Mouse (Mus musculus): ENCODE data around the gene Lbhd2. TPM values are rescaled to one million over a fixed set of nuclear protein-coding genes. Genes with fewer than 3 reads are reported as not detected.

Gene Lbhd2
- polyA plus RNA-seq, 1 experiment from 2014 or later, result 1.4 TPM

- H3K4me3 ChIP-seq (ENCODE audit: low read length), result no peak overlapping the region
- H3K9me3 ChIP-seq (replicated peaks; ENCODE audit: control insufficient read depth, low read length), result no peaks in the 10 kb centered on the region
- no peak overlapping the region for H3K27ac ChIP-seq (ENCODE audit: low read length)
- no peak for ATAC-seq (replicated peaks; ENCODE audit: extremely low read depth, insufficient read depth, low FRiP score)
- H3K9ac ChIP-seq (ENCODE audit: low read length), result no peak overlapping the region
- H3K27me3 ChIP-seq (ENCODE audit: control insufficient read depth, insufficient read depth, low read length), result peaks cover 80% of the 10 kb centered on the region
- H3K4me2 ChIP-seq (ENCODE audit: low read depth, low read length), result no peak overlapping the region
- 43% methylated on average over 22 of the region's 22 CpGs for WGBS
- peaks cover 19% of the 10 kb centered on the region for H3K4me1 ChIP-seq (ENCODE audit: control insufficient read depth, insufficient read depth, low read length)
- no peaks in the 10 kb centered on the region for H3K36me3 ChIP-seq (ENCODE audit: control insufficient read depth, insufficient read depth)
Observed at GRCm38 (mm10) chr12:111447898-111448760, 41.5 kb downstream of the Lbhd2 start.

- Histone ChIP-seq H3K9ac (ENCODE audit: low read length) (no peak overlapping the region), H3K9me3 (replicated peaks; ENCODE audit: control insufficient read depth, low read length) (no peaks in the 10 kb centered on the region), H3K27ac (ENCODE audit: low read length) (no peak overlapping the region), H3K36me3 (ENCODE audit: control insufficient read depth, insufficient read depth) (no peaks in the 10 kb centered on the region), H3K4me2 (ENCODE audit: low read depth, low read length) (no peak overlapping the region), H3K27me3 (ENCODE audit: control insufficient read depth, insufficient read depth, low read length) (peaks cover 72% of the 10 kb centered on the region), H3K4me1 (ENCODE audit: control insufficient read depth, insufficient read depth, low read length) (peaks cover 16% of the 10 kb centered on the region), H3K4me3 (ENCODE audit: low read length) (no peak overlapping the region)
- 30% methylated on average over 13 of the region's 14 CpGs for WGBS
- 0 out of 2 replicates have a peak, but pooled peaks have one; percentile 8 for ATAC-seq (replicated peaks; ENCODE audit: extremely low read depth, insufficient read depth, low FRiP score)
Observed at GRCm38 (mm10) chr12:111448931-111449705, 42.5 kb downstream of the Lbhd2 start.

GRCm38 (mm10) chr12:111450359-111450758, 43.8 kb downstream of the Lbhd2 start:
- Histone ChIP-seq H3K4me1 (ENCODE audit: control insufficient read depth, insufficient read depth, low read length) (peaks cover 20% of the 10 kb centered on the region), H3K4me3 (ENCODE audit: low read length) (no peak overlapping the region), H3K27ac (ENCODE audit: low read length) (0 out of 2 replicates have a peak overlapping the region, but pooled peaks have one; percentile 3), H3K27me3 (ENCODE audit: control insufficient read depth, insufficient read depth, low read length) (peaks cover 63% of the 10 kb centered on the region), H3K9me3 (replicated peaks; ENCODE audit: control insufficient read depth, low read length) (no peaks in the 10 kb centered on the region), H3K36me3 (ENCODE audit: control insufficient read depth, insufficient read depth) (no peaks in the 10 kb centered on the region), H3K4me2 (ENCODE audit: low read depth, low read length) (no peak overlapping the region), H3K9ac (ENCODE audit: low read length) (no peak overlapping the region)
- no peak for ATAC-seq (replicated peaks; ENCODE audit: extremely low read depth, insufficient read depth, low FRiP score)
- 32% methylated on average over 6 of the region's 6 CpGs for WGBS

GRCm38 (mm10) chr12:111451561-111451960, 45.0 kb downstream of the Lbhd2 start:
- H3K4me1 ChIP-seq (ENCODE audit: control insufficient read depth, insufficient read depth, low read length), result peaks cover 27% of the 10 kb centered on the region

GRCm38 (mm10) chr12:111454021-111454420, 47.4 kb downstream of the Lbhd2 start:
- peaks cover 24% of the 10 kb centered on the region for H3K4me1 ChIP-seq (ENCODE audit: control insufficient read depth, insufficient read depth, low read length)
- no peak overlapping the region for H3K27ac ChIP-seq (ENCODE audit: low read length)
- no peaks in the 10 kb centered on the region for H3K9me3 ChIP-seq (replicated peaks; ENCODE audit: control insufficient read depth, low read length)
- no peak for ATAC-seq (replicated peaks; ENCODE audit: extremely low read depth, insufficient read depth, low FRiP score)
- H3K9ac ChIP-seq (ENCODE audit: low read length), result no peak overlapping the region
- no peak overlapping the region for H3K4me2 ChIP-seq (ENCODE audit: low read depth, low read length)
- no peak overlapping the region for H3K4me3 ChIP-seq (ENCODE audit: low read length)
- H3K27me3 ChIP-seq (ENCODE audit: control insufficient read depth, insufficient read depth, low read length), result peaks cover 45% of the 10 kb centered on the region
- no peaks in the 10 kb centered on the region for H3K36me3 ChIP-seq (ENCODE audit: control insufficient read depth, insufficient read depth)
- WGBS, result 37% methylated on average over 4 of the region's 4 CpGs

More at GRCm38 (mm10) chr12:111451561-111451960, 45.0 kb downstream of the Lbhd2 start:
- Histone ChIP-seq H3K36me3 (ENCODE audit: control insufficient read depth, insufficient read depth) (no peaks in the 10 kb centered on the region), H3K27me3 (ENCODE audit: control insufficient read depth, insufficient read depth, low read length) (peaks cover 57% of the 10 kb centered on the region), H3K9me3 (replicated peaks; ENCODE audit: control insufficient read depth, low read length) (no peaks in the 10 kb centered on the region), H3K27ac (ENCODE audit: low read length) (no peak overlapping the region), H3K9ac (ENCODE audit: low read length) (no peak overlapping the region), H3K4me3 (ENCODE audit: low read length) (no peak overlapping the region), H3K4me2 (ENCODE audit: low read depth, low read length) (no peak overlapping the region)
- 74% methylated on average over 7 of the region's 7 CpGs for WGBS
- no peak for ATAC-seq (replicated peaks; ENCODE audit: extremely low read depth, insufficient read depth, low FRiP score)

GRCm38 (mm10) chr12:111454543-111455280, 48.1 kb downstream of the Lbhd2 start:
- Histone ChIP-seq H3K27me3 (ENCODE audit: control insufficient read depth, insufficient read depth, low read length) (peaks cover 47% of the 10 kb centered on the region), H3K9ac (ENCODE audit: low read length) (no peak overlapping the region), H3K4me3 (ENCODE audit: low read length) (no peak overlapping the region), H3K4me1 (ENCODE audit: control insufficient read depth, insufficient read depth, low read length) (peaks cover 21% of the 10 kb centered on the region), H3K27ac (ENCODE audit: low read length) (no peak overlapping the region), H3K4me2 (ENCODE audit: low read depth, low read length) (no peak overlapping the region), H3K9me3 (replicated peaks; ENCODE audit: control insufficient read depth, low read length) (no peaks in the 10 kb centered on the region), H3K36me3 (ENCODE audit: control insufficient read depth, insufficient read depth) (no peaks in the 10 kb centered on the region)
- WGBS, result 54% methylated on average over 10 of the region's 10 CpGs
- no peak for ATAC-seq (replicated peaks; ENCODE audit: extremely low read depth, insufficient read depth, low FRiP score)

- H3K36me3 ChIP-seq (ENCODE audit: control insufficient read depth, insufficient read depth), result no peaks in the 10 kb centered on the region
- ATAC-seq (replicated peaks; ENCODE audit: extremely low read depth, insufficient read depth, low FRiP score), result no peak
- no peak overlapping the region for H3K27ac ChIP-seq (ENCODE audit: low read length)
- peaks cover 15% of the 10 kb centered on the region for H3K4me1 ChIP-seq (ENCODE audit: control insufficient read depth, insufficient read depth, low read length)
- H3K9ac ChIP-seq (ENCODE audit: low read length), result no peak overlapping the region
- H3K27me3 ChIP-seq (ENCODE audit: control insufficient read depth, insufficient read depth, low read length), result peaks cover 47% of the 10 kb centered on the region
- 58% methylated on average over 12 of the region's 12 CpGs for WGBS
- no peak overlapping the region for H3K4me2 ChIP-seq (ENCODE audit: low read depth, low read length)
- H3K9me3 ChIP-seq (replicated peaks; ENCODE audit: control insufficient read depth, low read length), result no peaks in the 10 kb centered on the region
- H3K4me3 ChIP-seq (ENCODE audit: low read length), result no peak overlapping the region
Observed at GRCm38 (mm10) chr12:111455311-111455846, 48.8 kb downstream of the Lbhd2 start.

- no peak overlapping the region for H3K4me3 ChIP-seq (ENCODE audit: low read length)
- H3K27ac ChIP-seq (ENCODE audit: low read length), result no peak overlapping the region
- H3K9ac ChIP-seq (ENCODE audit: low read length), result no peak overlapping the region
- H3K27me3 ChIP-seq (ENCODE audit: control insufficient read depth, insufficient read depth, low read length), result peaks cover 44% of the 10 kb centered on the region
- H3K4me2 ChIP-seq (ENCODE audit: low read depth, low read length), result no peak overlapping the region
- no peaks in the 10 kb centered on the region for H3K36me3 ChIP-seq (ENCODE audit: control insufficient read depth, insufficient read depth)
- H3K9me3 ChIP-seq (replicated peaks; ENCODE audit: control insufficient read depth, low read length), result no peaks in the 10 kb centered on the region
- WGBS, result 54% methylated on average over 8 of the region's 8 CpGs
- no peak for ATAC-seq (replicated peaks; ENCODE audit: extremely low read depth, insufficient read depth, low FRiP score)
- peaks cover 14% of the 10 kb centered on the region for H3K4me1 ChIP-seq (ENCODE audit: control insufficient read depth, insufficient read depth, low read length)
Observed at GRCm38 (mm10) chr12:111455860-111456259, 49.3 kb downstream of the Lbhd2 start.

Measured in heart, embryonic 16.5 days (tissue).